Mouse (Mus musculus): ENCODE data around the gene Trpm8.

DNA sequence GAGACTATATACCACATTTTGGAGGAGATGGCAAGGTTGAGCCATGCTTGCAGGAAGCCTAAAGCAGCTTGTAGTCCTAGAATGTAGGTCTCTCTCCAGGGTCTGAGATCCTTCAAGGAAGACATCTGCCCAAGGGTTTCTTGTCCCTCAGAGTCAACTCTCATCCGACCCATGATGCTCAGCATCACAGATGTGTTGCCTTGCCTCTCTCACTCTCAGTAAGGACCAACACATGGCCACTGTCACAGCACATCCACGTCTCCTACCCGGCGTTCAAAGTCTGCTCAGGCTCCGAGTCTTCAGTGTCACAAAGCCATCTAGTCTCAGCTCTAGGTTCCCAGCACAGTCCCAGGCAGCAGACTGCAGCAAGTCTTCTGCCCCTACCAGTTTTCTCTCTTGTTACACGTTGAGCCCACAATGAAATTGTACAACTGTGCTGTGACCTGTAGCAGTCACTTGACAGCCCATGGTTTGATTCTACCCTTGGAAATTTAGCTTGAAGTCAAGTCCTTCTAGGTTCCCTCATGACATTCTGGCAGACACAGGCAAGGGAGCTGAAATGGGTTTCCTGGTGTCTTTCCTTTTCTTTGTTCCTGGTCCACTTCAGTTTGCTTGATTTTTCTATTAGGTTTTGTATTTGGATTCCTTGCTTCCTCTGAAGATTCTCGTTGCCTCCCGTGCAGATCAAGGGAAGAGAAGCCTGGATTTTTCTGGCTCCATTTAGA is 27.0 kb downstream of the Trpm8 start:
- TF ChIP-seq USF1 (IDR thresholded peaks at IDR 0.05; ENCODE audit: low read depth, low read length) (no peak), POLR2A (IDR thresholded peaks at IDR 0.05; ENCODE audit: low read depth, low read length) (no peak), CTCF (conservative IDR thresholded peaks at IDR 0.05 in 1 of 2, IDR thresholded peaks at IDR 0.05 in 1 of 2; ENCODE audit: low read depth in 2 of 2, low read length in 2 of 2) (no peak), ZNF384 (IDR thresholded peaks at IDR 0.05; ENCODE audit: low read depth, low read length) (no peak), ZMIZ1 (IDR thresholded peaks at IDR 0.05; ENCODE audit: low read depth, low read length) (no peak), E2F4 (IDR thresholded peaks at IDR 0.05; ENCODE audit: insufficient replicate concordance, low read depth, low read length) (no peak), SIN3A (IDR thresholded peaks at IDR 0.05; ENCODE audit: low read length) (no peak), MAX (IDR thresholded peaks at IDR 0.05; ENCODE audit: low read length) (no peak), GABPA (IDR thresholded peaks at IDR 0.05; ENCODE audit: insufficient replicate concordance, low read depth, low read length) (no peak), EP300 (IDR thresholded peaks at IDR 0.05; ENCODE audit: low read length) (no peak), CHD2 (IDR thresholded peaks at IDR 0.05; ENCODE audit: low read length) (no peak), MXI1 (IDR thresholded peaks at IDR 0.05; ENCODE audit: low read depth, low read length) (no peak), RCOR1 (conservative IDR thresholded peaks at IDR 0.05; ENCODE audit: low read depth, low read length) (no peak), ZKSCAN1 (IDR thresholded peaks at IDR 0.05; ENCODE audit: borderline replicate concordance, low read depth, low read length) (no peak)
